Mouse (Mus musculus) limb, embryonic 15.5 days (tissue): ENCODE data around the gene Slc9a2. TPM values are rescaled to one million over a fixed set of nuclear protein-coding genes. Genes with fewer than 3 reads are reported as not detected.

Experiments
- ATAC-seq: fragments of 200-750 bp; cut with Nextera tagmentation; 2 replicates; pipeline ENCODE4 v1.8.0; 2017; ENCODE audit warnings: low read depth, moderate TSS enrichment; ENCODE audit not compliant: insufficient number of reproducible peaks, low FRiP score, low TSS enrichment
- H3K27ac ChIP-seq: fragments of 300-500 bp; sonication (generic); 2 replicates; pipeline ENCODE4 v1.5.1; 2015; ENCODE audit warnings: moderate library complexity, mild to moderate bottlenecking, inconsistent platforms
- H3K27me3 ChIP-seq: fragments of 300-500 bp; sonication (generic); 2 replicates; pipeline ENCODE4 v1.6.1; 2015; ENCODE audit warnings: inconsistent platforms
- H3K36me3 ChIP-seq: fragments of 300-500 bp; sonication (generic); 2 replicates; pipeline ENCODE4 v1.6.1; 2015; ENCODE audit warnings: inconsistent platforms
- H3K4me1 ChIP-seq: fragments of 300-500 bp; sonication (generic); 2 replicates; pipeline ENCODE4 v1.6.1; 2015; ENCODE audit warnings: inconsistent platforms
- H3K4me2 ChIP-seq: fragments of 300-500 bp; sonication (generic); 2 replicates; pipeline ENCODE4 v1.6.1; 2015; ENCODE audit warnings: mild to moderate bottlenecking, inconsistent platforms
- H3K4me3 ChIP-seq: fragments of 300-500 bp; sonication (generic); 2 replicates; pipeline ENCODE4 v1.5.1; 2015; ENCODE audit warnings: mild to moderate bottlenecking, inconsistent platforms
- H3K9ac ChIP-seq: fragments of 300-500 bp; sonication (generic); 2 replicates; pipeline ENCODE4 v1.6.1; 2015; ENCODE audit warnings: inconsistent platforms
- H3K9me3 ChIP-seq: fragments of 300-500 bp; sonication (generic); 2 replicates; pipeline ENCODE4 v1.6.1; 2016; ENCODE audit warnings: inconsistent platforms
- WGBS: fragments of 180-500 bp; shearing (Covaris S2); methylation state at CpG from one replicate; pipeline ENCODE4 v1.1.7; 2015; 5-methylcytosine and 5-hydroxymethylcytosine counted together
- polyA plus RNA-seq: library from polyadenylated mRNA; unstranded; fragments of >200 nt; fragmentation: Nextera tagmentation; extraction: Ambion mirVana; gene quantifications from 2 replicates; pipeline ENCODE4 v1.2.1, GENCODE M21; 2015

The Slc9a2 gene
- polyA plus RNA-seq, 1 experiment from 2014 or later = 0.56 TPM

- Histone ChIP-seq H3K9me3 (no peaks in the 10 kb centered on the region), H3K4me1 (no peaks in the 10 kb centered on the region), H3K9ac (no peak overlapping the region), H3K4me2 (no peak overlapping the region), H3K36me3 (peaks cover 14% of the 10 kb centered on the region), H3K4me3 (no peak overlapping the region), H3K27me3 (no peaks in the 10 kb centered on the region), H3K27ac (no peak overlapping the region)
- 89% methylated on average over 7 of the region's 7 CpGs for WGBS
- ATAC-seq = no peak
Observed at GRCm38 (mm10) chr1:40771196-40771970, 91.0 kb downstream of the Slc9a2 start.

- 88% methylated on average over 5 of the region's 5 CpGs for WGBS
- H3K9ac ChIP-seq = no peak overlapping the region
- peaks cover 14% of the 10 kb centered on the region for H3K36me3 ChIP-seq
- H3K9me3 ChIP-seq = no peaks in the 10 kb centered on the region
- no peak overlapping the region for H3K27ac ChIP-seq
- H3K4me3 ChIP-seq = no peak overlapping the region
- H3K4me2 ChIP-seq = no peak overlapping the region
- no peaks in the 10 kb centered on the region for H3K27me3 ChIP-seq
- ATAC-seq = no peak
- H3K4me1 ChIP-seq = no peaks in the 10 kb centered on the region
Observed at GRCm38 (mm10) chr1:40773234-40773633, 92.9 kb downstream of the Slc9a2 start.

DNA sequence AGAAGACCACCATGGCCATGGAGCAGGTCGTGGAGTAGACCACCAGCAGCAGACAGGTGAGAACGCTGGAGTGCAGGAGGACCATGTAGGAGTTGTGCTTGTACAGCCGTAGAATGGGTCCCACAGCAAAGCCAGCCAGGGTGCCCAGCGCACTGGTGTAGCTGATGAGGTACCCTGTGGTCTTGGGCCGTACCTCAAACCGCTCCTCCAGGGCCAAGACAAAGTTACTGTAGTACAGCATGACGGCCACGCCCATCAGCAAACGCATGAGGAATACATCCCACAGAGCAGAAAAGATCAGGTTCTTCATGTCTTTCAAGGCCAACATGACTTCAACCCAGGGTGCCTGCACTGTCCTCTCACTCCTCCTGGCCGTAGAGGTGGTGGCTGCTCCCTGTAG, 93.7 kb downstream of the Slc9a2 start:
- no peak for ATAC-seq
- H3K4me1 ChIP-seq = no peaks in the 10 kb centered on the region
- no peak overlapping the region for H3K4me3 ChIP-seq

GRCm38 (mm10) chr1:40776102-40776501, 95.7 kb downstream of the Slc9a2 start:
- 74% methylated on average over 2 of the region's 2 CpGs for WGBS
- no peak overlapping the region for H3K4me2 ChIP-seq
- no peak overlapping the region for H3K4me3 ChIP-seq
- ATAC-seq = no peak
- H3K36me3 ChIP-seq = peaks cover 34% of the 10 kb centered on the region
- H3K9me3 ChIP-seq = 0 out of 2 replicates have a peak, but pooled peaks cover 12% of the 10 kb centered on the region
- no peaks in the 10 kb centered on the region for H3K4me1 ChIP-seq
- H3K9ac ChIP-seq = no peak overlapping the region
- H3K27ac ChIP-seq = no peak overlapping the region
- no peaks in the 10 kb centered on the region for H3K27me3 ChIP-seq

More for the DNA sequence above, 93.7 kb downstream of the Slc9a2 start:
- 0 out of 2 replicates have a peak, but pooled peaks cover 4% of the 10 kb centered on the region for H3K9me3 ChIP-seq
- no peak overlapping the region for H3K4me2 ChIP-seq
- 95% methylated on average over 10 of the region's 10 CpGs for WGBS
- peaks cover 20% of the 10 kb centered on the region for H3K36me3 ChIP-seq
- no peak overlapping the region for H3K27ac ChIP-seq
- no peaks in the 10 kb centered on the region for H3K27me3 ChIP-seq
- H3K9ac ChIP-seq = no peak overlapping the region

DNA sequence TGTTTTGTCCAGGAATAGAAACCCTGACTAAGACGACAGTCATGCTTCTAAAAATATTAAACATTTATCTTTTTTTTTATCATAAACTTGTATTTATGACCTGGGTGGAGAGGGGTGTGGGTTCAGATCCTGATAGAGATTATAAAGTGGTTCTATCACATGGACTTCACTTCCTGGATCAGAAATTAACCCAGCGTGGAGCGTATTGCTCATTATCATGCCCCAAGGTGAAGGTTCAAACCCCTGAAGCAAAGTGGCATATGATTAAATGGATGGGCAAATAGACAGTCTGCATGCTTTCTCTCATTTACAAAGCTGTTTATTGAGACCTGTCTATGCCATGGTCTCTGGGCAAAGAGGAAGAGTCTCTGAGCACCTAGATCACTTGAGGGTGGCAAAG, 96.4 kb downstream of the Slc9a2 start:
- 0 out of 2 replicates have a peak, but pooled peaks cover 12% of the 10 kb centered on the region for H3K9me3 ChIP-seq
- no peak overlapping the region for H3K27ac ChIP-seq
- ATAC-seq = no peak
- WGBS = 86% methylated on average over 3 of the region's 3 CpGs
- H3K4me1 ChIP-seq = no peaks in the 10 kb centered on the region
- H3K4me3 ChIP-seq = no peak overlapping the region
- no peak overlapping the region for H3K4me2 ChIP-seq
- no peak overlapping the region for H3K9ac ChIP-seq
- H3K36me3 ChIP-seq = peaks cover 34% of the 10 kb centered on the region
- H3K27me3 ChIP-seq = no peaks in the 10 kb centered on the region

- Histone ChIP-seq H3K27ac (no peak overlapping the region), H3K9ac (no peak overlapping the region), H3K27me3 (no peaks in the 10 kb centered on the region), H3K4me1 (no peaks in the 10 kb centered on the region), H3K4me3 (no peak overlapping the region), H3K9me3 (0 out of 2 replicates have a peak, but pooled peaks cover 12% of the 10 kb centered on the region), H3K4me2 (no peak overlapping the region), H3K36me3 (peaks cover 27% of the 10 kb centered on the region)
- WGBS = 94% methylated on average over 7 of the region's 7 CpGs
- no peak for ATAC-seq
Observed at GRCm38 (mm10) chr1:40783450-40783849, 103.1 kb downstream of the Slc9a2 start.

- no peak for ATAC-seq
- H3K36me3 ChIP-seq = peaks cover 19% of the 10 kb centered on the region
- no peaks in the 10 kb centered on the region for H3K27me3 ChIP-seq
- H3K9ac ChIP-seq = no peak overlapping the region
- no peak overlapping the region for H3K4me2 ChIP-seq
- no peak overlapping the region for H3K4me3 ChIP-seq
- WGBS = 91% methylated on average over 9 of the region's 9 CpGs
- no peaks in the 10 kb centered on the region for H3K4me1 ChIP-seq
- H3K9me3 ChIP-seq = 0 out of 2 replicates have a peak, but pooled peaks cover 5% of the 10 kb centered on the region
- no peak overlapping the region for H3K27ac ChIP-seq
Observed at GRCm38 (mm10) chr1:40784306-40784705, 103.9 kb downstream of the Slc9a2 start.

DNA sequence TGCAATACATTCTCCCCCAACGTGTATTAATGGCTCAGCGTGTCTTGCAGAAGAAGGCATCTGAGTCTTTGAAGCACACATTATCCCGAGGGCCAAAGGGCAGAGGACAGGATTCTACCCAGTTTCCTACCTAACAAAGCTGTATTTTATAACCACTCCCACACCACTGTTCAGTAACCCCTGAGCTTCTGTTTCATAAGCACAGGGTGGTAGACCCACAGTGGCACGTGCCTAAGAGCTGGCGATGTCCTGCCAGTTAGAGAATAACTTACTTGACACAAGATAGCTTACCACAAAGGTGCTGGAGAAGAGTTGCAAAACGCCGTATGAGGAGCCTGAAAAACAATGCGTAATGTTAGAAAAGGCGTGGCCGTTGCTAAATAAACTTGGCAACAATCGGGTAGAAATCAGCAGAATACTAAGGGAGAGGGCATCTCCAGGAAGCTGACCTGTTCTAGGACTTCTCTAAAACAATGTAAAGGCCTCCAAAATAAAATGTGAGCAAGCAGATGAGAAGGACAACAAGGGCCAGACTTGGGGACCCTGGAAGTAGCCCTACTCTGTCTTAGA, 105.6 kb downstream of the Slc9a2 start:
- WGBS = 86% methylated on average over 11 of the region's 11 CpGs

DNA sequence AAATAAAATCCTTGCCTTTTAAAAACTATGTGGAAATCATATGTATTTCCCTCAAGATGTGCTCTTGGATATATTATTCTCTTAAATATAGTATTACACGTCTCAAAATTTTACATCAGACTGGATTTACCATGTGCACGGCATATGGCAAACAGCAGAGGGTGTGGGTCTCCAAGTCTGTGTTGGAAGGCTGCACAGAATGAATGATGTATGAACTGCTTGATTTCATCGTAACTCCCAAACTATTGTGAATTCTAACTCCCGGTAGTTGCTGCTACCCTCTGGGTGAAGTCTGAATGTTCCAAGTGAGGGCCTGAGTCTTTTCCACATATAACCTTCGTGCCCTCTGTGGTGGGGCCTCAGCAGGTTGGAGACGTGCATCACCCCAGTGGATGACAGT, 108.6 kb downstream of the Slc9a2 start:
- Histone ChIP-seq H3K4me3 (no peak overlapping the region), H3K4me1 (no peaks in the 10 kb centered on the region), H3K9me3 (no peaks in the 10 kb centered on the region), H3K36me3 (no peaks in the 10 kb centered on the region), H3K4me2 (no peak overlapping the region), H3K27me3 (no peaks in the 10 kb centered on the region), H3K27ac (peak overlapping the region; percentile 62; the same call in 1 of the 2 replicates), H3K9ac (no peak overlapping the region)
- 63% methylated on average over 6 of the region's 6 CpGs for WGBS
- ATAC-seq = no peak

More for the DNA sequence above, 105.6 kb downstream of the Slc9a2 start:
- Histone ChIP-seq H3K27me3 (no peaks in the 10 kb centered on the region), H3K27ac (no peak overlapping the region), H3K9ac (no peak overlapping the region), H3K9me3 (no peaks in the 10 kb centered on the region), H3K4me3 (no peak overlapping the region), H3K36me3 (peaks cover 7% of the 10 kb centered on the region; the same call in 1 of the 2 replicates), H3K4me2 (no peak overlapping the region), H3K4me1 (no peaks in the 10 kb centered on the region)
- ATAC-seq = no peak

- peak overlapping the region; percentile 62 for H3K27ac ChIP-seq
- no peaks in the 10 kb centered on the region for H3K4me1 ChIP-seq
- H3K9ac ChIP-seq = 0 out of 2 replicates have a peak overlapping the region, but pooled peaks have one; percentile 41
- H3K27me3 ChIP-seq = no peaks in the 10 kb centered on the region
- H3K36me3 ChIP-seq = no peaks in the 10 kb centered on the region
- 20% methylated on average over 5 of the region's 5 CpGs for WGBS
- peak overlapping the region; percentile 70 for H3K4me2 ChIP-seq
- no peak for ATAC-seq
- no peaks in the 10 kb centered on the region for H3K9me3 ChIP-seq
- H3K4me3 ChIP-seq = peak overlapping the region; percentile 62
Observed at GRCm38 (mm10) chr1:40789666-40790233, 109.4 kb downstream of the Slc9a2 start.

- peak within 1 kb of the TSS; percentile 62 for H3K27ac ChIP-seq
Observed at GRCm38 (mm10) chr1:40790324-40791141, 110.2 kb downstream of the Slc9a2 start, which contains the start of gene Mfsd9. TSS of gene Mfsd9 (minus strand) at chr1:40790687.

More at GRCm38 (mm10) chr1:40790324-40791141, 110.2 kb downstream of the Slc9a2 start, which contains the start of gene Mfsd9:
- no peaks in the 10 kb centered on the region for H3K27me3 ChIP-seq
- peak; percentile 83 for ATAC-seq
- peak within 1 kb of the TSS; percentile 62 for H3K4me3 ChIP-seq
- peak within 1 kb of the TSS; percentile 41 for H3K9ac ChIP-seq
- no peaks in the 10 kb centered on the region for H3K9me3 ChIP-seq
- no peaks in the 10 kb centered on the region for H3K36me3 ChIP-seq
- no peaks in the 10 kb centered on the region for H3K4me1 ChIP-seq
- peak within 1 kb of the TSS; percentile 70 for H3K4me2 ChIP-seq
- 4% methylated on average over 38 of the region's 38 CpGs for WGBS
